Mouse (Mus musculus) cerebellum, adult 2 months (tissue): ENCODE results near the gene Cav2. TPM values are rescaled to one million over a fixed set of nuclear protein-coding genes. Genes with fewer than 3 reads are reported as not detected.
A peak's percentile ranks its signal among the peaks of the same experiment; 100 is the strongest.

ENCODE experiments used
- DNase-seq, 2 experiments: peaks; one replicate each; pipeline ENCODE4 v3.0.0; 2021
- H3K27ac ChIP-seq: fragments of 200-500 bp; 2 replicates; pipeline ENCODE4 v1.5.1; 2012; ENCODE audit warnings: low read length, control low read depth, inconsistent platforms; ENCODE audit not compliant: insufficient read depth
- H3K27me3 ChIP-seq: fragments of 200-500 bp; 2 replicates; pipeline ENCODE4 v1.6.1; 2012; ENCODE audit warnings: inconsistent platforms, mild to moderate bottlenecking, low read length, moderate library complexity; ENCODE audit not compliant: control insufficient read depth, insufficient read depth
- H3K4me1 ChIP-seq: fragments of 200-500 bp; 2 replicates; pipeline ENCODE4 v1.6.1; 2011; ENCODE audit warnings: low read length; ENCODE audit not compliant: control insufficient read depth, insufficient read depth
- H3K4me3 ChIP-seq: fragments of 200-500 bp; replicated peaks from 2 replicates; pipeline ENCODE3; 2011; ENCODE audit warnings: mild to moderate bottlenecking, low read depth, low read length, control low read depth; ENCODE audit not compliant: insufficient read depth
- CTCF ChIP-seq: fragments of 200-500 bp; IDR thresholded peaks from 2 replicates; pipeline ENCODE4 v1.5.1; 2011; ENCODE audit warnings: low read depth, mild to moderate bottlenecking, control low read depth, low read length, moderate library complexity, borderline replicate concordance; ENCODE audit not compliant: insufficient read depth
- POLR2A ChIP-seq: fragments of 200-500 bp; IDR thresholded peaks from 2 replicates; pipeline ENCODE4 v1.6.1; 2011; ENCODE audit warnings: low read length, control low read depth, borderline replicate concordance; ENCODE audit not compliant: insufficient read depth
- WGBS: fragments of 180-500 bp; shearing (Covaris S2); methylation state at CpG from one replicate; pipeline ENCODE4 v1.1.7; 2018; 5-methylcytosine and 5-hydroxymethylcytosine counted together
- polyA plus RNA-seq: library from polyadenylated mRNA; depleted of rRNA; stranded (reverse); fragments of >200 nt; gene quantifications from 2 replicates; pipeline ENCODE4 v1.2.3, GENCODE M21; 2012; rRNA removed

Gene Cav2
- 10.9 and 11.0 TPM in 2 replicates for polyA plus RNA-seq

GRCm38 (mm10) chr6:17280939-17281756, at the start of gene Cav2:
Gene Cav2, plus strand, starts transcription at chr6:17281185.
- DNase-seq, result peak; percentile 84 to 88
- Histone ChIP-seq H3K4me1 (no peaks in the 10 kb centered on the region), H3K4me3 (peak within 1 kb of the TSS; percentile 70), H3K27me3 (no peaks in the 10 kb centered on the region; the same call in 1 of the 2 replicates), H3K27ac (peak within 1 kb of the TSS; percentile 39; the same call in 1 of the 2 replicates)
- TF ChIP-seq CTCF, result no peak
- WGBS, result 3% methylated on average over 38 of the region's 40 CpGs

GRCm38 (mm10) chr6:17239693-17240092, 41.3 kb upstream of the Cav2 start:
- 87% methylated on average over 1 of the region's 1 CpGs for WGBS
- Histone ChIP-seq H3K4me1 (no peaks in the 10 kb centered on the region), H3K4me3 (no peak overlapping the region), H3K27ac (no peak overlapping the region), H3K27me3 (no peaks in the 10 kb centered on the region; the same call in 1 of the 2 replicates)
- TF ChIP-seq POLR2A, result no peak
- TF ChIP-seq CTCF, result no peak
- DNase-seq, result no peak

- H3K27me3 ChIP-seq, result no peaks in the 10 kb centered on the region; the same call in 1 of the 2 replicates
- no peak for TF ChIP-seq POLR2A
- TF ChIP-seq CTCF, result no peak
- WGBS, result 96% methylated on average over 1 of the region's 1 CpGs
- no peaks in the 10 kb centered on the region for H3K4me1 ChIP-seq
- DNase-seq, result no peak
- H3K27ac ChIP-seq, result no peak overlapping the region
- no peak overlapping the region for H3K4me3 ChIP-seq
Observed at GRCm38 (mm10) chr6:17241013-17241412, 40.0 kb upstream of the Cav2 start.

GRCm38 (mm10) chr6:17246959-17247358, 34.0 kb upstream of the Cav2 start:
- Histone ChIP-seq H3K4me3 (no peak overlapping the region), H3K4me1 (no peaks in the 10 kb centered on the region), H3K27me3 (no peaks in the 10 kb centered on the region; the same call in 1 of the 2 replicates), H3K27ac (no peak overlapping the region)
- TF ChIP-seq POLR2A, result no peak
- TF ChIP-seq CTCF, result no peak
- 93% methylated on average over 2 of the region's 2 CpGs for WGBS
- DNase-seq, result no peak

- H3K27me3 ChIP-seq, result no peaks in the 10 kb centered on the region; the same call in 1 of the 2 replicates
- H3K27ac ChIP-seq, result no peak overlapping the region
- DNase-seq, result no peak
- no peak for TF ChIP-seq CTCF
- TF ChIP-seq POLR2A, result no peak
- H3K4me3 ChIP-seq, result no peak overlapping the region
- WGBS, result 86% methylated on average over 3 of the region's 3 CpGs
- no peaks in the 10 kb centered on the region for H3K4me1 ChIP-seq
Observed at GRCm38 (mm10) chr6:17247673-17248072, 33.3 kb upstream of the Cav2 start.

- Histone ChIP-seq H3K4me1 (no peaks in the 10 kb centered on the region), H3K27ac (no peak overlapping the region), H3K4me3 (no peak overlapping the region), H3K27me3 (no peaks in the 10 kb centered on the region)
- 6% methylated on average over 1 of the region's 1 CpGs for WGBS
- no peak for DNase-seq
- no peak for TF ChIP-seq CTCF
Observed at GRCm38 (mm10) chr6:17248241-17248640, 32.7 kb upstream of the Cav2 start.

- TF ChIP-seq POLR2A (no peak), CTCF (no peak)
- 61% methylated on average over 1 of the region's 1 CpGs for WGBS
Observed at GRCm38 (mm10) chr6:17251958-17252357, 29.0 kb upstream of the Cav2 start.

GRCm38 (mm10) chr6:17258142-17258541, 22.8 kb upstream of the Cav2 start:
- DNase-seq, result no peak
- H3K27me3 ChIP-seq, result no peaks in the 10 kb centered on the region
- H3K4me3 ChIP-seq, result no peak overlapping the region
- TF ChIP-seq POLR2A (no peak), CTCF (no peak)
- no peaks in the 10 kb centered on the region for H3K4me1 ChIP-seq
- no peak overlapping the region for H3K27ac ChIP-seq
- 95% methylated on average over 1 of the region's 1 CpGs for WGBS

More at GRCm38 (mm10) chr6:17251958-17252357, 29.0 kb upstream of the Cav2 start:
- no peak overlapping the region for H3K4me3 ChIP-seq
- DNase-seq, result no peak
- H3K27ac ChIP-seq, result no peak overlapping the region
- no peaks in the 10 kb centered on the region for H3K4me1 ChIP-seq
- no peaks in the 10 kb centered on the region for H3K27me3 ChIP-seq
